Mouse (Mus musculus) right cerebral cortex, postnatal 36 days (tissue): ENCODE results near the gene Cnr1.

Source experiments
- DNase-seq, 2 experiments: peaks; one replicate each; pipeline ENCODE4 v3.0.0; 2022; ENCODE audit warnings: low spot score in 2 of 2, mixed read lengths in 1 of 2

Gene Cnr1

GRCm38 (mm10) chr4:33924234-33924888 is at the start of gene Cnr1:
TSS of gene Cnr1 (plus strand) at chr4:33924593.
- DNase-seq, result peak; percentile 68 to 69

- peak in 1 of 2 experiments; percentile 32 for DNase-seq
Measured at GRCm38 (mm10) chr4:33879944-33880343, 44.4 kb upstream of the Cnr1 start.

- DNase-seq, result no peak
Measured at GRCm38 (mm10) chr4:33886026-33886425, 38.4 kb upstream of the Cnr1 start.

DNA sequence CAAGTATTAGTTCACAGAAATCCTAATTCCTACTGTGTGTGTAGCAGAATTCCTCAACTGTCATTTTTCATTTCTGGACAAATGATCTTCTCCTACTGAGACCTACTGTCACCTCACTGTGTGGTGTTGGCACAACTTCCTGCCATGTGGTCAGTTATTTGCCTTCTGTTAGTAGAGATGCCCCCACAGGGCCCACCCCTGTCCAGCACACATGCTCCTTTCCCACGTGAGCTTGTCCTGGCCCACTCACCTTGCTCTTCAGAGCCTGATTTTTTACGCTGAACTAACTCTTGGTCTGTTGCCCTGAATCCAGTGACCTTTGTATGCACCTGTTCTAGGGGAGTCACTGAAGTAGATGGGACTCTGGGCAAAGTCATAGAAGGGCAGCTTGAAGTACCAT is 34.4 kb upstream of the Cnr1 start:
- no peak for DNase-seq

GRCm38 (mm10) chr4:33892178-33892869 is 32.1 kb upstream of the Cnr1 start:
- DNase-seq, result no peak

- peak; percentile 82 to 84 for DNase-seq
Measured at GRCm38 (mm10) chr4:33893841-33894240, 30.6 kb upstream of the Cnr1 start.

DNA sequence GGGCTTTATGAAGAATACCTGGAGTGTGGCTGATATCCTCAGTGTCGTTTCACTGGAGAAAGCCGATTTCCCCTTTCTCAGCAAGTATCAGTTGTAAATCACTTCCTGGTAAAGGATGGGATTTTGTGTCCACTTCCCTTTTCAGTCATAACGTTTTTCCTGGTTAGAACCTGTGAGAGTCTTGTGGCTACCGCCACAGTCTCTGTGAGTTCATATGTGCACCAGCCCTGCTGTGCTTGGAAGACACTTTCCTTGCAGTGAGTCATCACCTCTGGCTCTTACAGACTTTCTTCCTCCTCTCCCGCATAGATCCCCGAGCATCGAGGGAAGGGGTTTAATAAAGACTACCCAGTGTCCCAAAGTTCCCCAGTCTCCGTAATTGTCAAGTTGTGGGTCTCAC is 29.3 kb upstream of the Cnr1 start:
- DNase-seq, result no peak

GRCm38 (mm10) chr4:33895491-33895890 is 28.9 kb upstream of the Cnr1 start:
- no peak for DNase-seq

DNA sequence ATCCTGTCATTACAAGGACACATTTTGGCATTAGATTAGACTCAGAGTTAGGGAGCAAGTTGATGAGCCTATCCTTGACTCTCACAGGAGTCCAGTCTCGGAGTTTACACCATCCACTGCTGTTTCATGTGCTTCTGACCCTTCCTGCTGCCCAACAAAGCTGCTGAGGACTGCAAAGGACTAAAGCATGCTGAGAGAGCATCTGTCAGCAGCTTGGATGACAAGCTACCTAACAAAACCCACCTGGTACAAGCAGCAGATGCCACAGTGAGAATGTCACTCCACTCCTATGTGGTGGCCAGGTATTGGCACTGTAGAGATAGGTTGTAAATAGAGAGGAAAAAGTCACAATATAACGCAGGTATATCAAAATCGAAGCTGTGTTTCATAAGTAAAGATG is 22.7 kb upstream of the Cnr1 start:
- DNase-seq, result no peak

DNA sequence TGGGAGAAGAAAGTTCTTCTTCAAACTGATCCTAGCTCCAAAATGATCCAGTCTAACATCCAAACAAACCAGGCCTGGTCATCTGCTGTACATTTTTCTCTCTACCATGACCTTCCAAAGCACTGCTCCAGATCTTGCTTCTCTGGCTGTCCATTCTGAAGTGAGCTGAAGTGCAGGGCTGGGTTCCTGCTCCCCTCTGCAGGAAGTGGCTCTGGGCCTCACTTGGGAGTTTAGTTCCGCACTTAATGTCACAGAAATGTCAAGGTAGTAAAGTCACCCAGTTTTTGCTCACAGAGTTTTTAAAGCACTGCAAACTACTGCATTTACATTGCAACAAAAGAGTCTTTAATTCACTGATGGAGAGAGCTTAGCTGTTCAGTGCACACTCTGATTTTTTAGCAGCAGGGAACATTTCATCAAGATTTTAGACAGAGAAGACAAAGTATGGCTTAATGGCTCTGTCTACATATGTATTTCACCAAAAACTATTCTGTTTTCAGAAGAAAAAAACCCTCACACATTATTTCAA is 20.5 kb upstream of the Cnr1 start:
- no peak for DNase-seq

GRCm38 (mm10) chr4:33904826-33905225 is 19.6 kb upstream of the Cnr1 start:
- no peak for DNase-seq

DNA sequence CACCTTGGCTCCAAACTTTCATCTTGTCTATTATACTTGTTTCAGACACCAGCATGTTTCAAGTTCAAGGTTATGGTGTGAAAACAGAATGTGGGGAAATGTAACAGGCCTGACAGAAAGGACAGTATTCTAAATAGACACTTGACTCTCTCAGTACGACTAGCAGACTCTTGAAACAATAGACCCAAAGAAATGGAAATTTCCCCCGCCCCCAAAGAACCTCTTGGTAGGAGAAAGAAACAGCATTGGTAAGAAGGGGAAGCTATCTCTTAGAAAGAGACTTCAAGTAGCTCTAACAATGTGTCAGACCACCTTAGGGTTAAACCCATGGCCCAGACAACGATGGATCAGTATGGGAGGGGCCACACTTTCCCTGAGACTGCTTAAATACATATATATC is 15.6 kb upstream of the Cnr1 start:
- DNase-seq, result no peak

DNA sequence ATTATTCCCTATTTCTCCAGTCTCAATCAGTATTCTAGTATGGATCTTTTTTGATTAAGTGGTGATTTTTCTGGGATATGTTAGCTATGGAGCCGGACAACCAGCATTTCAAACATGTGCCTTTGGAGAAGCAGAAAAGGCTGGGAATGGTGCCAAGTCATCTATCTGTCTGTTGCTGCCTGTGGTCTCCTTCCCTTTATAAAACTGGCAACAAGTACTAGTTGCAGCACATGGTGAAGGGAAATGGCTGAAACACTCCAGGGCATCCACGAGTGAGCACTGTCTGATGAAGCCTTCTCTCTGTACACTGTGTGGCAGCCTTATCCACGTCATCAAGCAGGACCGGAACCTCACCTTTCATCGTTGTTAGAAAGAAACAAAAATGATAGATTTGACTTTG is 8.7 kb upstream of the Cnr1 start:
- no peak for DNase-seq

DNA sequence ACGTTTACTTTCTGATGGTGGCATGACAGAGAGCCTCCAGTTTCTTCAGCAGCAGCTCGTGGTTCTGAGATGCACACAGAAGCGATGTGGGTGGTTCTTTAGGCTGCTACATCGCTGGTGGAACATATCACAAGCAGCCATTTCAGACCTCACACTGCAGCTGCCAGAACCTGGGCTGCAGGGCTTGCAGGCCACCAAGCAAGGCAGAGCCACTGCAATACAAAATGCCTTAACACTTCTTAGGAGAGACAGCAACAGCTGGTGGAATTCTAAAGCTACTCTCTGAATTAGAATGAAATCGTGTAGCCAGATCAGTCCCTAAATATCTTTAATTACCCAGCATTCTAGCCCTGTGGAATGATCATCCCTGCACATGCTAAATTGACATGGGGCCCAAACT is 3.6 kb upstream of the Cnr1 start:
- DNase-seq, result no peak

GRCm38 (mm10) chr4:33923151-33923760 is 1.1 kb upstream of the Cnr1 start:
- peak in 1 of 2 experiments; percentile 17 for DNase-seq

DNA sequence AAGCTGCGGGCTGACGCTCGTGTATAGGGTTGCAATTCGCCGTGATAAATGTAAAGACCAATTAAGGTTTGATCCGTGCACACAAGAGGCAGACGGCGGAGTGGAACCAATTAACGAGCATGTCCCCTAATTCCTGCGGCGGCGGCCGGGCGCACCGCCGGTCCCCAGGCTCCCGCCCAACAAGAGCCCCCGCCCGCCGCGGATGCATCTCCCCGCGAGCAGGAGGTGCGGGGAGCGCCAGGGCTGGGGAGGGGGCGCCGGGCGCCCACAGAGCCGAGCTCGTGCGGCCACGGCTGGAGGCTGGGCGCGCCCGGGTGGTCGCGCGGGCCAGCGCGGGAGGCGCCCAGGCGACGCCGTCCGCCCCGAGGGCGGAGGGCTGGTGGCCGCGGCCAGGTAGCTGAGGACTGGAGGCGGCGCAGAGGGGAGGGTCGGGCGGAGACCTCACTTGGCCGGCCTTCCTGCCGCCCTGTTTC is 596 bp upstream of the Cnr1 start:
- peak in 1 of 2 experiments; percentile 26 for DNase-seq

GRCm38 (mm10) chr4:33924889-33925245 is 474 bp downstream of the Cnr1 start:
- peak; percentile 30 to 46 for DNase-seq

DNA sequence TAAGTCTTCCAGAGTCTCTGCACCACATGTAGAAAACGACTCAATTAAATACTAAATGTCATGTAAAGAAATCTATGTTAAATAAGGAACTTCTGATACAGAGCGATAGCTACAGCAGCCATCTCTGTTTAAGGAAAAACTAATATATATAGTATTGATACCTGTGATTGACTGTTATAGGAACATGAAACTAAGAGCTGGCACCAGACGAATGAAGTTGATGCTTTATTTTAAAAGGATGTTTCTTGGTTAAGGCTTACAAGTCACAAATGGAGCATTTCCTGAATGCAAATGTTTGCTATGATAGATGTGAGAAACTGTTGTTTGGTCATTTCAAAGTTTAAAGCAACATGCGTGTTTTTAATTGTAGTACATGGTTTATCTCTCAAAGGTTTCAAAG is 1.1 kb downstream of the Cnr1 start:
- no peak for DNase-seq

DNA sequence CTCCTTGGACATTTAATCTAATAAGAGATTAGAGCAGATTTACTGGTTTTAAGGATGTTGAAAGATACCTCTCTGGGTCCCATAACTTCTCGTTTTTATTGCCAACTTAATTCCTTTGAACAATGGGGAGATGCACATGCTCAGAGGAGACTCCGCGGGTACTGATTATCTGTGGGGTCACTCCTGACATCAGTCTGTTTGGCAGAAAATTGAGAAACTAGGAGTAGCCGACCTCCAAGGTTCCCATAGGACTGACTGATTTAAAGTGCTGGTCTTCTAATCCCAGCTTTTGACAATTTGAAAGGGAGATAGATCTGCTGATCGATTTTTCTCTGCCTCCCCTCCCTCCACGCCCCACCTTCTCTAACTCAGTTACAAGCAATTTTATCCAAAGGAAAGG is 1.6 kb downstream of the Cnr1 start:
- DNase-seq, result no peak

DNA sequence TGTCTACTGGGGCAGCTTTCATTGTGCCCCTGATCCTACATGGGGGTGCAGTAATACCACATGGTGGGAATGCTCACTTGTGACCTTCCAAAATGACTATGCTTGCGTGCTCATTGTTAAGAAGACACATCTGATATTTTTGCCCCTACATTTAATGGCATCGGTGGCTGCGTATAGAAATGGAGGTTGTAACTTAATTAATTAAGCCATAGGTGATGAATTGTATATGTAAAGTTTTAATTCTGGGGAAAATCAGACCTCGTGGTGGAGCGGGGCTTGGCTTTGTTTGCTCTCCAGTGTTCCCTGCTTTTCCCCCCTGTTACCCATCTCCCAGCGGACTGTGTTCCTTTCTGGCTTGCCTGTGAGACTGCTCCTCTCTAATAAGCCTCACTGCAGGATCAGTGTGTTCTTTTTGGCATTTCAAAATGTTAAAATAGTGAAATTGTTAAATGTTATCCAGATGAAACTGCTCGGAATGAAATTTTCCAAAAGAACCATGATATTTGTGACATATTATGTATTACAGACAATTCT is 2.4 kb downstream of the Cnr1 start:
- DNase-seq, result no peak

- DNase-seq, result no peak
Measured at GRCm38 (mm10) chr4:33927644-33928043, 3.3 kb downstream of the Cnr1 start.

DNA sequence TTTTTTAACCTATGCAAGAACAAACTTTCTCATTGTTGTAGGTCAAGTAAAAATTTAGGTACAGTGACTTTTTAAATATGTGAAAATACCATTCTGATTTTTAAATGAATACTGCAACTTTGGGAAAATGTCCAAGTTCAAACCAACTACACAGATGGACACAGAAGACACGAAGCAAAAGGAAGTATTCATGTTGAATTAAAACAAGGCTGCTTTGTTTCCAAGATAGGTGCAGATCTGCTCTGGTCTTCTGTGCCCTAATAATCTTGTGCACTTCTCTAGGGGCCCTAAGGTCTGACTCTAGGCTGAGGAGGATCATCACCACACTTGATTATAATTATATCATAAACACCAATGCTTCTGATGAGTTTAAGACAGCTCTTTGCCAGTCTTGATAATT is 4.1 kb downstream of the Cnr1 start:
- DNase-seq, result no peak

- DNase-seq, result no peak
Measured at GRCm38 (mm10) chr4:33931347-33931746, 7.0 kb downstream of the Cnr1 start.
